In the genomic region with DNA sequence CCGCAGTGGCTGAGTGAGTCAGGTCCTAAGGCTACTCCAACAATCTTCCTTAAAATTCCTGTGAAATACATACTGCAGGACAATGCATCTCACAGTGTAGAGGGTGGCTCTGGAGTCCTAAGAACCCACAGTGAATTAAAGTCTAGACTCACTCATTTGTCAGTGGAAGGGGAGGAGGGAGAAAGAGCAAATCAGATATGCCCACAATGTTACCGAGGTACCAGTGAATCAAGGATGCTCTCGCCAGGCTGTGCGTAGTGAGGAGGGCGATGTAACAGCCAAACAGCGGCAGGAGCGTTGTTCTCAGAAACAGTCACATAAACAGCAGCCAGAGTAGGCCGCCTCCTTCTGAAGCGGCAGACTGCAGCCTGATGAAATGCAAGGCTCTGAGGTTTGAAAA, we compare ENCODE assay signal across 10 mouse cellular contexts.
DNase-seq lines count a peak whose midpoint lies in the region; ATAC-seq and TF ChIP-seq lines count a peak whose summit lies in the region.
"Had no signal": no experiment of that assay in that cellular context is flagged by ENCODE, and none has a peak within 500 bp of the region (broad histone marks: within the 10 kb centered on the region; RNA-seq: fewer than 3 reads in every experiment).

No protein-coding gene starts in this region.

- peak overlapping the region; percentile 78 for H3K27ac ChIP-seq in hindbrain, embryonic 15.5 days (replicated peaks)
- peak overlapping the region; percentile 15; the same call in 1 of the 2 replicates for H3K27ac ChIP-seq in midbrain, embryonic 12.5 days (replicated peaks)

- peak; percentile 72 for DNase-seq in brain, embryonic 14.5 days (ENCODE audit: low read depth)
- peak; percentile 25 to 32 for DNase-seq in cerebellum, postnatal 10 days
- no peak for DNase-seq in thymus, postnatal 14 days
- DNase-seq in T-cell, adult 2 months (ENCODE audit: low spot score): no peak
- DNase-seq: heart, adult 18-20 months; lung, adult 18-20 months had no signal

- H3K9ac ChIP-seq in hindbrain, embryonic 15.5 days: peak overlapping the region; percentile 35; the same call in 1 of the 2 replicates
- no peak overlapping the region for H3K9ac ChIP-seq in midbrain, embryonic 12.5 days (replicated peaks)

- TF ChIP-seq CTCF in brain, embryonic 14.5 days (IDR thresholded peaks at IDR 0.05; ENCODE audit: borderline replicate concordance, extremely low read depth, insufficient read depth, insufficient read length): no peak

- H3K36me3 ChIP-seq in hindbrain, embryonic 15.5 days: no peaks in the 10 kb centered on the region
- H3K36me3 ChIP-seq in midbrain, embryonic 12.5 days: no peaks in the 10 kb centered on the region

- WGBS in hindbrain, embryonic 15.5 days: 21% methylated on average over 9 of the region's 9 CpGs
- WGBS in midbrain, embryonic 12.5 days: 49% methylated on average over 9 of the region's 9 CpGs

- peak overlapping the region; percentile 31 for H3K4me3 ChIP-seq in hindbrain, embryonic 15.5 days
- H3K4me3 ChIP-seq in midbrain, embryonic 12.5 days: no peak overlapping the region

- no peaks in the 10 kb centered on the region for H3K27me3 ChIP-seq in hindbrain, embryonic 15.5 days
- H3K27me3 ChIP-seq in midbrain, embryonic 12.5 days: no peaks in the 10 kb centered on the region

- H3K4me1 ChIP-seq in hindbrain, embryonic 15.5 days (replicated peaks): peaks cover 23% of the 10 kb centered on the region
- peaks cover 19% of the 10 kb centered on the region; the same call in 1 of the 2 replicates for H3K4me1 ChIP-seq in midbrain, embryonic 12.5 days

- no peak for TF ChIP-seq POLR2A in brain, embryonic 14.5 days (IDR thresholded peaks at IDR 0.05; ENCODE audit: borderline replicate concordance, extremely low read depth, insufficient read depth, insufficient read length, poor library complexity, severe bottlenecking)

- H3K9me3 ChIP-seq in hindbrain, embryonic 15.5 days: no peaks in the 10 kb centered on the region
- no peaks in the 10 kb centered on the region for H3K9me3 ChIP-seq in midbrain, embryonic 12.5 days

- peak; percentile 78 for ATAC-seq in hindbrain, embryonic 15.5 days (ENCODE audit: low FRiP score, low read depth)
- ATAC-seq in midbrain, embryonic 12.5 days (ENCODE audit: low FRiP score, low read depth): peak; percentile 45; the same call in 1 of the 2 replicates
- ATAC-seq in erythroid progenitor cell, adult 5-6 weeks (replicated peaks; ENCODE audit: low FRiP score, poor library complexity, severe bottlenecking): no peak
- ATAC-seq: activated CD4-positive, CD25-positive, alpha-beta regulatory T cell, adult 4 months had no signal

- peak overlapping the region; percentile 51 for H3K4me2 ChIP-seq in hindbrain, embryonic 15.5 days
- 0 out of 2 replicates have a peak overlapping the region, but pooled peaks have one; percentile 3 for H3K4me2 ChIP-seq in midbrain, embryonic 12.5 days (replicated peaks)

Comparison
In these comparisons a context has a peak if more than half of its experiments do, and no peak if none do; other contexts are left out.
1. DNase-seq: peak in brain, embryonic 14.5 days (single experiment) and cerebellum, postnatal 10 days (2 of 2); none in thymus, postnatal 14 days (single experiment) and T-cell, adult 2 months (single experiment).